In the genomic region with DNA sequence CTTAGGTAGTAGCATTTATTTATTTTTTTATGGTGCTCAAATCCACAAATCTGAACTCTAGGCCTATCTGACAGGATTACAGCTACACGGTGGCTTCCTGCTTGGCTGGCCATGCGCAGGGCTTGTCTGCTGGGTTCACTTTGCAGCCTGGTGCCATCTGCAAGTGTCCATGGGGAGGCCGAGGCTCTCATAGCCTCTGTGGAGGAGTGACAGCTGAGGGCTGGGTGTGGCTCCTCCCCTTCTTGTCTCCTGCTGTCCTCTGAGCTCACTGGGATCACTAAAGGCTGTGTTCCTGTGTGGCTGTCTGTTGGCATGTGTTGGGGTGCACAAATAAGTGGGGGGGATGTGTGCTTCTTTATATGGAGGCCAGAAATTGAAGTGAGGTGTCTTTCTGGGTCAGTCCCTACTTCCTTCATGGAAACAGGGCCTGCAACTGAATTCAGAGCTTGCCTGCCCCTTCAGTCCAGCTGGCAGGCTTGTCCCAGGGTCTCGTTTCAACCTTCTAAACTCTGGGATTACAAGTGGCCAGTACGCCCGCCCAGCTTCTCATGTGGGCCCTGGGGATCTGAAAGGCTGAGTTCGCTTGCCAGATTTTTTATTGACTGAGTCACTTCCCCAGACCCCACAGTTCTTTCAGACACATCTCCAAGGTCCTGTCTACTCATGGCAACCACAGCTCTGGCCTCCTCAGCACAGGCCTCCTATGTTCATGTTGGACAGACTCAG, we compare ENCODE assay signal across 9 mouse cellular contexts. TPM values are rescaled to one million over a fixed set of nuclear protein-coding genes. Genes with fewer than 3 reads are reported as not detected.
DNase-seq lines count a peak whose midpoint lies in the region; ATAC-seq and TF ChIP-seq lines count a peak whose summit lies in the region.
"Had no signal": no experiment of that assay in that cellular context is flagged by ENCODE, and none has a peak within 500 bp of the region (broad histone marks: within the 10 kb centered on the region; RNA-seq: fewer than 3 reads in every experiment).

No protein-coding gene starts in this region.

- H3K4me1 ChIP-seq in kidney, postnatal 0 days (replicated peaks; ENCODE audit: insufficient read depth, low read length), result peaks cover 26% of the 10 kb centered on the region
- no peaks in the 10 kb centered on the region for H3K4me1 ChIP-seq in kidney, adult 2 months (ENCODE audit: control insufficient read depth, insufficient read depth, low read length)
- peaks cover 16% of the 10 kb centered on the region for H3K4me1 ChIP-seq in neural tube, embryonic 14.5 days (ENCODE audit: control insufficient read depth, insufficient read depth, low read length)

- H3K27me3 ChIP-seq in kidney, postnatal 0 days (ENCODE audit: insufficient read depth, low read length), result no peaks in the 10 kb centered on the region
- no peaks in the 10 kb centered on the region for H3K27me3 ChIP-seq in kidney, adult 2 months (replicated peaks; ENCODE audit: control insufficient read depth, insufficient read depth, low read length)
- H3K27me3 ChIP-seq in neural tube, embryonic 14.5 days (ENCODE audit: control insufficient read depth, insufficient read depth, low read length), result no peaks in the 10 kb centered on the region

- no peaks in the 10 kb centered on the region for H3K9me3 ChIP-seq in kidney, postnatal 0 days (replicated peaks; ENCODE audit: low read length)
- no peaks in the 10 kb centered on the region for H3K9me3 ChIP-seq in neural tube, embryonic 14.5 days (ENCODE audit: control insufficient read depth, low read length)

- TF ChIP-seq CTCF in kidney, postnatal 0 days (IDR thresholded peaks at IDR 0.05; ENCODE audit: low read depth), result no peak
- no peak for TF ChIP-seq CTCF in kidney, adult 2 months (conservative IDR thresholded peaks at IDR 0.05; ENCODE audit: insufficient read depth, insufficient read length, low read depth, low read length)

- peak; percentile 41 for ATAC-seq in kidney, postnatal 0 days (replicated peaks; ENCODE audit: low FRiP score, low read depth)
- peak; percentile 29; the same call in 1 of the 2 replicates for ATAC-seq in neural tube, embryonic 14.5 days (ENCODE audit: low read depth)

- 0 out of 2 replicates have a peak overlapping the region, but pooled peaks have one; percentile 10 for H3K27ac ChIP-seq in kidney, postnatal 0 days
- H3K27ac ChIP-seq in kidney, adult 2 months (ENCODE audit: insufficient read depth, low read depth, low read length), result no peak overlapping the region
- 0 out of 2 replicates have a peak overlapping the region, but pooled peaks have one; percentile 16 for H3K27ac ChIP-seq in neural tube, embryonic 14.5 days (ENCODE audit: low read depth, low read length)

- H3K4me2 ChIP-seq in kidney, postnatal 0 days (ENCODE audit: low read length), result no peak overlapping the region
- no peak overlapping the region for H3K4me2 ChIP-seq in neural tube, embryonic 14.5 days (ENCODE audit: low read depth, low read length)

- DNase-seq in kidney, postnatal 0 days (ENCODE audit: low spot score), result peak; percentile 84
- no peak for DNase-seq in kidney, adult 2 months
- DNase-seq in embryo, embryonic 10.5 days (ENCODE audit: low spot score), result peak; percentile 45
- peak; percentile 58 to 62 for DNase-seq in heart, postnatal 14 days
- no peak for DNase-seq in frontal cortex, adult 2 months (ENCODE audit: extremely low spot score in 1 of 2, low spot score in 1 of 2)
- no peak for DNase-seq in right cerebral cortex, postnatal 10 days (ENCODE audit: low spot score in 2 of 2)
- DNase-seq in kidney, adult 9 months, result no peak

- no peak for TF ChIP-seq POLR2A in kidney, adult 2 months (IDR thresholded peaks at IDR 0.05; ENCODE audit: low read depth, low read length)

- WGBS in kidney, postnatal 0 days, result 32% methylated on average over 7 of the region's 7 CpGs
- 64% methylated on average over 7 of the region's 7 CpGs for WGBS in kidney, adult 2 months
- WGBS in neural tube, embryonic 14.5 days, result 25% methylated on average over 7 of the region's 7 CpGs

- intact Hi-C loops in heart, postnatal 14 days (cut with DNase I), result no loop called here

- H3K4me3 ChIP-seq in kidney, postnatal 0 days (replicated peaks; ENCODE audit: low read depth, low read length), result no peak overlapping the region
- no peak overlapping the region for H3K4me3 ChIP-seq in kidney, adult 2 months (ENCODE audit: insufficient read depth, low read depth, low read length)
- no peak overlapping the region for H3K4me3 ChIP-seq in neural tube, embryonic 14.5 days (ENCODE audit: low read depth, low read length)

- H3K9ac ChIP-seq in kidney, postnatal 0 days (ENCODE audit: low read depth, low read length), result no peak overlapping the region
- H3K9ac ChIP-seq in neural tube, embryonic 14.5 days (replicated peaks; ENCODE audit: low read depth, low read length), result no peak overlapping the region

- H3K36me3 ChIP-seq in kidney, postnatal 0 days (ENCODE audit: insufficient read depth, low read length), result no peaks in the 10 kb centered on the region
- H3K36me3 ChIP-seq in kidney, adult 2 months (ENCODE audit: control insufficient read depth, insufficient read depth, low read length), result no peaks in the 10 kb centered on the region
- no peaks in the 10 kb centered on the region for H3K36me3 ChIP-seq in neural tube, embryonic 14.5 days (ENCODE audit: control insufficient read depth, insufficient read depth, low read length)

RNA-seq across cellular contexts. Expression of a gene that starts 12.7 kb away (rescaled TPM):
- 5.9 and 8.4 TPM in 2 replicates for polyA plus RNA-seq in kidney, postnatal 0 days (2015; fragmentation: Nextera tagmentation; extraction: Ambion mirVana)
- polyA plus RNA-seq in kidney, adult 2 months (2012; rRNA removed), result 14.8 and 15.6 TPM in 2 replicates
- total RNA-seq in heart, postnatal 14 days (2021), result 10 to 100 TPM; 29.0 to 33.1 TPM
- polyA plus RNA-seq in neural tube, embryonic 14.5 days (2014; fragmentation: Nextera tagmentation; extraction: Ambion mirVana), result 19.2 and 23.3 TPM in 2 replicates
- 56.7 and 57.1 TPM in 2 replicates for polyA plus RNA-seq in frontal cortex, adult 2 months (2012; rRNA removed)

RNA-seq across cellular contexts. Expression of a gene that starts 38.3 kb away (rescaled TPM):
- polyA plus RNA-seq in kidney, postnatal 0 days (2015; fragmentation: Nextera tagmentation; extraction: Ambion mirVana), result not detected in 2 replicates
- polyA plus RNA-seq in kidney, adult 2 months (2012; rRNA removed), result not detected in 2 replicates
- total RNA-seq in heart, postnatal 14 days (2021), result not detected
- 1.7 TPM in 2 replicates for polyA plus RNA-seq in neural tube, embryonic 14.5 days (2014; fragmentation: Nextera tagmentation; extraction: Ambion mirVana)
- polyA plus RNA-seq in frontal cortex, adult 2 months (2012; rRNA removed), result 1.1 and 1.2 TPM in 2 replicates
- polyA plus RNA-seq: liver, embryonic 16.5 days had no signal

Comparison
In these comparisons a context has a peak if more than half of its experiments do, and no peak if none do; other contexts are left out.
1. DNase-seq: peak in kidney, postnatal 0 days (single experiment), embryo, embryonic 10.5 days (single experiment) and heart, postnatal 14 days (2 of 2); none in kidney, adult 2 months (single experiment), frontal cortex, adult 2 months (0 of 2), right cerebral cortex, postnatal 10 days (0 of 2) and kidney, adult 9 months (single experiment).